Comparison of ENCODE assay signal across 8 mouse cellular contexts in the genomic region with DNA sequence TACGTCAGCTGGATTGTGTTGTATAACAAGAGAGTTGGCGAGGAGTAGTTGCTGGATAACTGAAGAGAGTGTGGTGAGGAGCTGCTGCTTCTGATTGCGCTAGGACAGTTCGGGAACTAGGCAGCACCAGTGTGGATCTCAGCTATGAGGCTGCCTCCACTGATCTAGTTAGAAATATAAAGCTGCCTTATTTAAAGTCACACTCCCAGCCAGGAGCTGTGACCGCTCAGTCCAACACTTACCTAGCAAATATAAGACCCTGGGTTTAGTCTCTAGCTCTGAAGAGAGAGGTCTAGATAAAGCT. TPM values are rescaled to one million over a fixed set of nuclear protein-coding genes. Genes with fewer than 3 reads are reported as not detected.
DNase-seq lines count a peak whose midpoint lies in the region; ATAC-seq and TF ChIP-seq lines count a peak whose summit lies in the region.

No protein-coding gene starts in this region.

- peak overlapping the region; percentile 64 for H3K9ac ChIP-seq in liver, adult 2 months (ENCODE audit: low read depth, low read length)
- no peak overlapping the region for H3K9ac ChIP-seq in liver, embryonic 11.5 days (ENCODE audit: low read depth, low read length)
- no peak overlapping the region for H3K9ac ChIP-seq in hindbrain, embryonic 11.5 days (ENCODE audit: low read depth, low read length)
- H3K9ac ChIP-seq in midbrain, embryonic 16.5 days (ENCODE audit: low read depth, low read length): no peak overlapping the region

- TF ChIP-seq POLR2A in liver, adult 2 months (IDR thresholded peaks at IDR 0.05; ENCODE audit: extremely low read depth, insufficient read depth, low read length): no peak

- H3K79me2 ChIP-seq in liver, adult 2 months (ENCODE audit: control insufficient read depth, insufficient read depth, low read length): peaks cover 44% of the 10 kb centered on the region

- no peak for DNase-seq in cerebellum, postnatal 10 days
- no peak for DNase-seq in liver, adult 2 months (ENCODE audit: extremely low read depth, low read depth, low spot score)
- no peak for DNase-seq in liver, embryonic 11.5 days (ENCODE audit: low spot score)
- DNase-seq in hindbrain, embryonic 11.5 days (ENCODE audit: low spot score): no peak
- DNase-seq in cerebellum, postnatal 25 days: no peak

- H3K9me3 ChIP-seq in liver, embryonic 11.5 days (ENCODE audit: control insufficient read depth, low read length): no peaks in the 10 kb centered on the region
- no peaks in the 10 kb centered on the region for H3K9me3 ChIP-seq in hindbrain, embryonic 11.5 days (ENCODE audit: control insufficient read depth, low read length)
- no peaks in the 10 kb centered on the region for H3K9me3 ChIP-seq in midbrain, embryonic 16.5 days (replicated peaks; ENCODE audit: control insufficient read depth, low read length, poor library complexity, severe bottlenecking)

- peak; percentile 54 for ATAC-seq in cerebellum, adult (ENCODE audit: insufficient number of reproducible peaks, low FRiP score, low TSS enrichment)
- no peak for ATAC-seq in liver, embryonic 11.5 days (replicated peaks; ENCODE audit: low FRiP score)
- peak; percentile 45 for ATAC-seq in hindbrain, embryonic 11.5 days (ENCODE audit: low FRiP score)
- ATAC-seq in midbrain, embryonic 16.5 days: peak; percentile 57
- ATAC-seq in CD4-positive, CD25-positive, alpha-beta regulatory T cell, adult 4 months: no peak

- H3K27me3 ChIP-seq in liver, adult 2 months (ENCODE audit: control insufficient read depth, insufficient read depth, low read length): no peaks in the 10 kb centered on the region
- H3K27me3 ChIP-seq in liver, embryonic 11.5 days (replicated peaks; ENCODE audit: control insufficient read depth, insufficient read depth, low read length): no peaks in the 10 kb centered on the region
- no peaks in the 10 kb centered on the region for H3K27me3 ChIP-seq in hindbrain, embryonic 11.5 days (ENCODE audit: control insufficient read depth, insufficient read depth, low read length)
- H3K27me3 ChIP-seq in midbrain, embryonic 16.5 days (ENCODE audit: control insufficient read depth, insufficient read depth, low read depth, low read length): no peaks in the 10 kb centered on the region

- no peak for TF ChIP-seq CTCF in liver, adult 2 months (IDR thresholded peaks at IDR 0.05; ENCODE audit: low read depth, low read length)

- H3K27ac ChIP-seq in liver, adult 2 months (replicated peaks; ENCODE audit: insufficient read depth, low read depth, low read length): peak overlapping the region; percentile 50
- no peak overlapping the region for H3K27ac ChIP-seq in liver, embryonic 11.5 days (ENCODE audit: low read depth, low read length)
- H3K27ac ChIP-seq in hindbrain, embryonic 11.5 days (ENCODE audit: low read depth, low read length): no peak overlapping the region
- no peak overlapping the region for H3K27ac ChIP-seq in midbrain, embryonic 16.5 days (ENCODE audit: low read length)

- peaks cover 43% of the 10 kb centered on the region for H3K4me1 ChIP-seq in liver, adult 2 months (ENCODE audit: control insufficient read depth, insufficient read depth, low read length)
- H3K4me1 ChIP-seq in liver, embryonic 11.5 days (replicated peaks; ENCODE audit: control insufficient read depth, insufficient read depth, low read length): peaks cover 44% of the 10 kb centered on the region
- no peaks in the 10 kb centered on the region for H3K4me1 ChIP-seq in hindbrain, embryonic 11.5 days (replicated peaks; ENCODE audit: control insufficient read depth, insufficient read depth, low read length)
- no peaks in the 10 kb centered on the region for H3K4me1 ChIP-seq in midbrain, embryonic 16.5 days (ENCODE audit: control insufficient read depth, insufficient read depth, low read length)

- H3K4me3 ChIP-seq in liver, adult 2 months (ENCODE audit: insufficient read depth, low read depth, low read length): no peak overlapping the region
- no peak overlapping the region for H3K4me3 ChIP-seq in liver, embryonic 11.5 days (ENCODE audit: low read depth, low read length)
- no peak overlapping the region for H3K4me3 ChIP-seq in hindbrain, embryonic 11.5 days (ENCODE audit: low read depth, low read length)
- H3K4me3 ChIP-seq in midbrain, embryonic 16.5 days (ENCODE audit: low read depth, low read length): no peak overlapping the region

- H3K4me2 ChIP-seq in liver, embryonic 11.5 days: no peak overlapping the region
- H3K4me2 ChIP-seq in hindbrain, embryonic 11.5 days (replicated peaks; ENCODE audit: low read depth, low read length): no peak overlapping the region
- H3K4me2 ChIP-seq in midbrain, embryonic 16.5 days (ENCODE audit: low read length): no peak overlapping the region

- WGBS in liver, adult 2 months: 31% methylated on average over 5 of the region's 5 CpGs
- 86% methylated on average over 5 of the region's 5 CpGs for WGBS in liver, embryonic 11.5 days
- 90% methylated on average over 5 of the region's 5 CpGs for WGBS in hindbrain, embryonic 11.5 days
- WGBS in midbrain, embryonic 16.5 days: 68% methylated on average over 5 of the region's 5 CpGs

- no peaks in the 10 kb centered on the region for H3K36me3 ChIP-seq in liver, adult 2 months (ENCODE audit: control insufficient read depth, insufficient read depth, low read length)
- 0 out of 2 replicates have a peak, but pooled peaks cover 3% of the 10 kb centered on the region for H3K36me3 ChIP-seq in liver, embryonic 11.5 days (ENCODE audit: control insufficient read depth, insufficient read depth, low read length)
- no peaks in the 10 kb centered on the region for H3K36me3 ChIP-seq in hindbrain, embryonic 11.5 days (ENCODE audit: control insufficient read depth, insufficient read depth, low read length)
- H3K36me3 ChIP-seq in midbrain, embryonic 16.5 days (ENCODE audit: control insufficient read depth, insufficient read depth, low read length): 0 out of 2 replicates have a peak, but pooled peaks cover 3% of the 10 kb centered on the region

RNA-seq across cellular contexts. Expression of a gene that starts 10.5 kb away (rescaled TPM):
- 12.0 and 12.1 TPM in 2 replicates for total RNA-seq in liver, adult 2 months (2014; rRNA removed)
- polyA plus RNA-seq in liver, adult 2 months (2012; rRNA removed): 9.8 and 12.5 TPM in 2 replicates
- 29.0 and 30.7 TPM in 2 replicates for polyA plus RNA-seq in liver, embryonic 11.5 days (2014; fragmentation: Nextera tagmentation; extraction: Ambion mirVana)
- polyA plus RNA-seq in hindbrain, embryonic 11.5 days (2014; fragmentation: Nextera tagmentation; extraction: Ambion mirVana): 12.7 and 15.0 TPM in 2 replicates
- 29.0 and 30.8 TPM in 2 replicates for polyA plus RNA-seq in midbrain, embryonic 16.5 days (2015; fragmentation: Nextera tagmentation; extraction: Ambion mirVana)
- 1 to 10 TPM; 3.3 to 4.4 TPM for polyA plus RNA-seq in CD4-positive, CD25-positive, alpha-beta regulatory T cell, adult 4 months (2017; shearing (Covaris generic))

Comparison
In these comparisons a context has a peak if more than half of its experiments do, and no peak if none do; other contexts are left out.
1. ATAC-seq: peak in cerebellum, adult (single experiment), hindbrain, embryonic 11.5 days (single experiment) and midbrain, embryonic 16.5 days (single experiment); none in liver, embryonic 11.5 days (single experiment) and CD4-positive, CD25-positive, alpha-beta regulatory T cell, adult 4 months (single experiment).